Mouse (Mus musculus): ENCODE data around the gene Pllp. TPM values are rescaled to one million over a fixed set of nuclear protein-coding genes. Genes with fewer than 3 reads are reported as not detected.

Gene Pllp
- polyA plus RNA-seq, 1 experiment from 2014 or later = 0.21 TPM

GRCm38 (mm10) chr8:94734735-94735350 lies 38.8 kb upstream of the Pllp start:
- Histone ChIP-seq H3K27ac (replicated peaks; ENCODE audit: low read depth, low read length) (no peak overlapping the region), H3K4me1 (ENCODE audit: control insufficient read depth, insufficient read depth, low read length) (no peaks in the 10 kb centered on the region), H3K36me3 (ENCODE audit: control insufficient read depth, insufficient read depth, low read length) (no peaks in the 10 kb centered on the region), H3K27me3 (ENCODE audit: control insufficient read depth, insufficient read depth, low read length) (no peaks in the 10 kb centered on the region), H3K4me2 (ENCODE audit: low read depth, severe bottlenecking) (no peak overlapping the region), H3K9ac (ENCODE audit: low read length) (no peak overlapping the region), H3K9me3 (ENCODE audit: control insufficient read depth, low read length) (no peaks in the 10 kb centered on the region), H3K4me3 (ENCODE audit: low read depth, low read length) (no peak overlapping the region)
- DNase-seq (ENCODE audit: low spot score) = no peak
- WGBS = 80% methylated on average over 7 of the region's 7 CpGs
- no peak for ATAC-seq (ENCODE audit: insufficient number of reproducible peaks, low FRiP score, low TSS enrichment, low read depth)

GRCm38 (mm10) chr8:94733821-94734465 lies 37.9 kb upstream of the Pllp start:
- 66% methylated on average over 5 of the region's 5 CpGs for WGBS
- no peaks in the 10 kb centered on the region for H3K4me1 ChIP-seq (ENCODE audit: control insufficient read depth, insufficient read depth, low read length)
- H3K4me3 ChIP-seq (ENCODE audit: low read depth, low read length) = no peak overlapping the region
- H3K9me3 ChIP-seq (ENCODE audit: control insufficient read depth, low read length) = no peaks in the 10 kb centered on the region
- H3K27ac ChIP-seq (replicated peaks; ENCODE audit: low read depth, low read length) = no peak overlapping the region
- ATAC-seq (ENCODE audit: insufficient number of reproducible peaks, low FRiP score, low TSS enrichment, low read depth) = no peak
- no peak overlapping the region for H3K9ac ChIP-seq (ENCODE audit: low read length)
- no peaks in the 10 kb centered on the region for H3K27me3 ChIP-seq (ENCODE audit: control insufficient read depth, insufficient read depth, low read length)
- H3K36me3 ChIP-seq (ENCODE audit: control insufficient read depth, insufficient read depth, low read length) = no peaks in the 10 kb centered on the region
- no peak overlapping the region for H3K4me2 ChIP-seq (ENCODE audit: low read depth, severe bottlenecking)
- no peak for DNase-seq (ENCODE audit: low spot score)

DNA sequence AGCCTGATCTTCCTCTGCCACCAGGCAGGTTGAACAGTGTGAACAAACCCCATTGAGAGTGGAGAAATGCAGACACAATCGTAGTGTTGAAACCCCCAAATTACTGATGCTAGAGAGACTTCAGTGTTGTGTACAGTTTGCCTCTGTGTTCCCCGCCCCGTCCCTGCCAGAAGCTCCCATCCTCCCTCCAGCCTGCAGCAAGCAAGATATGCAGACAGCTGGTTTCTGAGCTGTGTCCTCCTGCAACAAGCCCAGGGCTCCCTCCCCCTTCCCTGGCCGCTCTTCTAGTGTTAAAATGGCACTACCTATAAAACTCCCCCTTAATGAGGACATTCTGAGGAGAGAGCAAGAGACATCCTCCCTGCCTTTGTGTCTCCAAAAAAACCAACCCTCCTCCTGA lies 33.2 kb upstream of the Pllp start:
- 52% methylated on average over 4 of the region's 4 CpGs for WGBS
- DNase-seq (ENCODE audit: low spot score) (no peak), ATAC-seq (ENCODE audit: insufficient number of reproducible peaks, low FRiP score, low TSS enrichment, low read depth) (no peak)
- Histone ChIP-seq H3K4me1 (ENCODE audit: control insufficient read depth, insufficient read depth, low read length) (no peaks in the 10 kb centered on the region), H3K4me2 (ENCODE audit: low read depth, severe bottlenecking) (no peak overlapping the region), H3K36me3 (ENCODE audit: control insufficient read depth, insufficient read depth, low read length) (no peaks in the 10 kb centered on the region), H3K27ac (replicated peaks; ENCODE audit: low read depth, low read length) (no peak overlapping the region), H3K9me3 (ENCODE audit: control insufficient read depth, low read length) (no peaks in the 10 kb centered on the region), H3K4me3 (ENCODE audit: low read depth, low read length) (no peak overlapping the region), H3K9ac (ENCODE audit: low read length) (no peak overlapping the region), H3K27me3 (ENCODE audit: control insufficient read depth, insufficient read depth, low read length) (no peaks in the 10 kb centered on the region)

DNA sequence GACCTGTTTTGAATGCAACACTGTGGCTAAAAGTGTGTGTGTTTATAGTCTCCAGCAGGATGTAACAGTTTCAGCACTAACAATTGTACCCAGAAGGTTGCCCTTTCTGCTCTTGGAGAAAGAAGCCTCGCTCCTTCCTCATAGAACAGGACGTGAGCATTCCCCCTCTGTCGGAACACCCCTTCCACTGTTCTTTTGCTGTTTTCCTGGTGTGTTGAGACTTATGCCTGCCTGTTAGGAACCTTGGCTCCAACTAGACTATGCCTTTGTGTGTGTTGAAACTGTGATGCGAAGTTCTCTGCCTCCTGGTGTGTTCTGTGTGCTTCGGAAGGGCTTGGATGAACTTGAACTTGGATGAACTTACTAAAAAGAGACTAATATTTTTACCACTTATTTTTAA lies 29.9 kb upstream of the Pllp start:
- no peak overlapping the region for H3K4me3 ChIP-seq (ENCODE audit: low read depth, low read length)
- DNase-seq (ENCODE audit: low spot score) (no peak), ATAC-seq (ENCODE audit: insufficient number of reproducible peaks, low FRiP score, low TSS enrichment, low read depth) (no peak)
- H3K36me3 ChIP-seq (ENCODE audit: control insufficient read depth, insufficient read depth, low read length) = no peaks in the 10 kb centered on the region
- H3K4me1 ChIP-seq (ENCODE audit: control insufficient read depth, insufficient read depth, low read length) = no peaks in the 10 kb centered on the region
- H3K4me2 ChIP-seq (ENCODE audit: low read depth, severe bottlenecking) = no peak overlapping the region
- WGBS = 86% methylated on average over 5 of the region's 5 CpGs
- H3K27ac ChIP-seq (replicated peaks; ENCODE audit: low read depth, low read length) = no peak overlapping the region
- no peak overlapping the region for H3K9ac ChIP-seq (ENCODE audit: low read length)
- H3K9me3 ChIP-seq (ENCODE audit: control insufficient read depth, low read length) = no peaks in the 10 kb centered on the region
- H3K27me3 ChIP-seq (ENCODE audit: control insufficient read depth, insufficient read depth, low read length) = no peaks in the 10 kb centered on the region

DNA sequence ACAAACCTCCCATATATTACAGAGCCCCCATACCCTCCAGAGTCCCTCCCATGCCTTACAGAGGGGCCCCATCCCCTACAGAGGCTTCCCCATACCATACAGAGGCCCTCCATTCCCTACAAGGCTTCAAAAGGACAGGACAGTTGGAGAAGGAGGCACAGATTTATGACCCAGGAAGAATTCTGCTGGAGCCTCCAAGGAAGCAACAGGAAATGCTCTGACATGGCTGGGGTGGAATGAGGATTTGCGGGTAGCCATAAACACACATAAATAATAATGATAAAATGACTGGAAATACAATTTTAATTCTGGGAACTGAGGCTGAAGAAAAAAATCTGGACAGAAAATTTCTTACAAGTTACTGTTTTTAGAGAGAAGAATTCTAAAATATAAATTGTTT lies 20.8 kb upstream of the Pllp start:
- Histone ChIP-seq H3K27me3 (ENCODE audit: control insufficient read depth, insufficient read depth, low read length) (no peaks in the 10 kb centered on the region), H3K9me3 (ENCODE audit: control insufficient read depth, low read length) (no peaks in the 10 kb centered on the region), H3K36me3 (ENCODE audit: control insufficient read depth, insufficient read depth, low read length) (no peaks in the 10 kb centered on the region), H3K9ac (ENCODE audit: low read length) (no peak overlapping the region), H3K27ac (replicated peaks; ENCODE audit: low read depth, low read length) (no peak overlapping the region), H3K4me1 (ENCODE audit: control insufficient read depth, insufficient read depth, low read length) (no peaks in the 10 kb centered on the region), H3K4me2 (ENCODE audit: low read depth, severe bottlenecking) (no peak overlapping the region), H3K4me3 (ENCODE audit: low read depth, low read length) (no peak overlapping the region)
- no peak for ATAC-seq (ENCODE audit: insufficient number of reproducible peaks, low FRiP score, low TSS enrichment, low read depth)
- 89% methylated on average over 1 of the region's 1 CpGs for WGBS
- DNase-seq (ENCODE audit: low spot score) = no peak

- no peaks in the 10 kb centered on the region for H3K36me3 ChIP-seq (ENCODE audit: control insufficient read depth, insufficient read depth, low read length)
- ATAC-seq (ENCODE audit: insufficient number of reproducible peaks, low FRiP score, low TSS enrichment, low read depth) (no peak), DNase-seq (ENCODE audit: low spot score) (no peak)
- H3K9ac ChIP-seq (ENCODE audit: low read length) = no peak overlapping the region
- no peaks in the 10 kb centered on the region for H3K27me3 ChIP-seq (ENCODE audit: control insufficient read depth, insufficient read depth, low read length)
- H3K9me3 ChIP-seq (ENCODE audit: control insufficient read depth, low read length) = no peaks in the 10 kb centered on the region
- no peak overlapping the region for H3K27ac ChIP-seq (replicated peaks; ENCODE audit: low read depth, low read length)
- WGBS = 87% methylated on average over 3 of the region's 3 CpGs
- no peaks in the 10 kb centered on the region for H3K4me1 ChIP-seq (ENCODE audit: control insufficient read depth, insufficient read depth, low read length)
- H3K4me2 ChIP-seq (ENCODE audit: low read depth, severe bottlenecking) = no peak overlapping the region
- H3K4me3 ChIP-seq (ENCODE audit: low read depth, low read length) = no peak overlapping the region
Observed at GRCm38 (mm10) chr8:94715871-94716270, 19.8 kb upstream of the Pllp start.

DNA sequence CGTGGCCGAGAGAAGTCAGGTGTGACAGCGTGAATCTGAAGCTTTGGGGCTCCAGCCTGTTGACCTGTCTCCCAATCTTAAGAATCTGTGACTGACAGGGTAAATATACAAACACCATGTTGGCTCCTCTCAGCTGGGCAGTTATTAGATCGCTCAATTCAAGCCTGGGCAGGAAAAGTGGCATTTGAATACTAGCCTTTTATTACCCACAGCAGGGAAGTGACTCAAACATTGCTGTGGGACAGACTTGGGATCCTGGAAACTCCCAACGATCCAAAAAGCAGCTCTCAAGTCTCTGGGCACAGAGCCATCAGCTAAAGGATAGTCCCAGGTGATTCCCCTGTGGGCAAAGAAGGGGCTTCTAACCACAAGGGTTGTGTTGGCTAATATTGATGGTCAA lies 18.5 kb upstream of the Pllp start:
- H3K4me1 ChIP-seq (ENCODE audit: control insufficient read depth, insufficient read depth, low read length) = 0 out of 2 replicates have a peak, but pooled peaks cover 3% of the 10 kb centered on the region
- H3K36me3 ChIP-seq (ENCODE audit: control insufficient read depth, insufficient read depth, low read length) = no peaks in the 10 kb centered on the region
- no peaks in the 10 kb centered on the region for H3K9me3 ChIP-seq (ENCODE audit: control insufficient read depth, low read length)
- ATAC-seq (ENCODE audit: insufficient number of reproducible peaks, low FRiP score, low TSS enrichment, low read depth) (no peak), DNase-seq (ENCODE audit: low spot score) (no peak)
- no peak overlapping the region for H3K4me2 ChIP-seq (ENCODE audit: low read depth, severe bottlenecking)
- H3K4me3 ChIP-seq (ENCODE audit: low read depth, low read length) = no peak overlapping the region
- no peak overlapping the region for H3K9ac ChIP-seq (ENCODE audit: low read length)
- no peak overlapping the region for H3K27ac ChIP-seq (replicated peaks; ENCODE audit: low read depth, low read length)
- 64% methylated on average over 5 of the region's 5 CpGs for WGBS
- H3K27me3 ChIP-seq (ENCODE audit: control insufficient read depth, insufficient read depth, low read length) = no peaks in the 10 kb centered on the region

GRCm38 (mm10) chr8:94711160-94711718 lies 15.2 kb upstream of the Pllp start:
- no peak overlapping the region for H3K27ac ChIP-seq (replicated peaks; ENCODE audit: low read depth, low read length)
- no peak for DNase-seq (ENCODE audit: low spot score)

More at GRCm38 (mm10) chr8:94711160-94711718, 15.2 kb upstream of the Pllp start:
- Histone ChIP-seq H3K9me3 (ENCODE audit: control insufficient read depth, low read length) (no peaks in the 10 kb centered on the region), H3K4me3 (ENCODE audit: low read depth, low read length) (no peak overlapping the region), H3K27me3 (ENCODE audit: control insufficient read depth, insufficient read depth, low read length) (no peaks in the 10 kb centered on the region), H3K9ac (ENCODE audit: low read length) (no peak overlapping the region), H3K4me2 (ENCODE audit: low read depth, severe bottlenecking) (no peak overlapping the region), H3K4me1 (ENCODE audit: control insufficient read depth, insufficient read depth, low read length) (0 out of 2 replicates have a peak, but pooled peaks cover 3% of the 10 kb centered on the region), H3K36me3 (ENCODE audit: control insufficient read depth, insufficient read depth, low read length) (no peaks in the 10 kb centered on the region)
- WGBS = 57% methylated on average over 5 of the region's 5 CpGs
- no peak for ATAC-seq (ENCODE audit: insufficient number of reproducible peaks, low FRiP score, low TSS enrichment, low read depth)

Measured in limb, embryonic 11.5 days (tissue).